Mouse (Mus musculus): Measurements from ENCODE around the gene Utp18.

GRCm38 (mm10) chr11:93886411-93887079, 979 bp upstream of the Utp18 start:
- TF ChIP-seq CTCF (IDR thresholded peaks at IDR 0.05) (no peak), EP300 (IDR thresholded peaks at IDR 0.05; ENCODE audit: insufficient read depth, low read depth, low read length) (no peak), POLR2A (IDR thresholded peaks at IDR 0.05; ENCODE audit: insufficient read depth, low read depth, low read length) (no peak)

All from heart, adult 2 months (tissue).